Mouse (Mus musculus): ENCODE measurements at regions not wholly inside any gene's neighbourhood (a gene's known extent, or its start where the extent isn't known, plus 50 kb on each side); places are given as distances from the start of the nearest gene placed in this dataset.

DNA sequence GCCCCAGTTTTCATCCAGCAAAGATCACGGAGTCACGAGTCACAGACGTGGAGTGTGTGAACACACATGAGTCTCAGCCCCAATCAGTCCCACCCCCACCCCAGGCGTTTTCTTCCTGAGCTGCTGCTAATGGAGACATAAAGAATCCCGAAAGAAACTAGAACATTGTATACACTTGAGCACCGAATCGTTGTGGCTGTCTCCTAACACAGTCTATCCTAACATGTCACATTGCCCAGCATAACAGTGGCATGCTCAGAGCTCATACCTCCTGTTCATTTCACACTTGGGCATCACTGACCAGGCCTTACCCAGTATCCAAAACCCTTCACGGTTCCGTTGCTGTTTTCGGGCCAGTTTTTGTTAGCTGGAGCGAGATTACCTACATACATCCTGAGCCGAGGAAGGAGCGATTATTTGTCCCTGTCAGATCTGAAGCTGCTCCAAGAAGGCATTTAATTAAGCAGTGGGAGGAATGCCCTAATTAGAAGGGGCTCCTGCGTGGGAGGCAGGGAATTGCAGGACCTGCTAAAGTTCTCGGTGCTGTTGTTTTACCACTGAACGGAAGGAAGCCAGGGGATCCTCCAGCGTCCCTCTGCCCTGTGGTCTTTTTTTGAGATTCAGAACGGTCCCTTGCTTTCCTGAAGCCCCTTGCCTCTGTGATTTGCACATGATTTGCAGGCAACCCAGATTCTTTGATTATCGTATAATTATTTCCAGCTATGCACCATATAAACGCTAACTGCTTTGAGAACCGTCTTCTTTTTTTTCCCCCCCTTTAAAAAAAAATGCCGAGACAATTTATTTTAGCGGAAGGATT lies 53.4 kb upstream of the Nap1l1 start:
- no peak for ATAC-seq (replicated peaks; ENCODE audit: poor library complexity)

- ATAC-seq (replicated peaks; ENCODE audit: poor library complexity) = no peak
These were observed 52.7 kb upstream of the Nap1l1 start for GRCm38 (mm10) chr10:111420195-111420838.

DNA sequence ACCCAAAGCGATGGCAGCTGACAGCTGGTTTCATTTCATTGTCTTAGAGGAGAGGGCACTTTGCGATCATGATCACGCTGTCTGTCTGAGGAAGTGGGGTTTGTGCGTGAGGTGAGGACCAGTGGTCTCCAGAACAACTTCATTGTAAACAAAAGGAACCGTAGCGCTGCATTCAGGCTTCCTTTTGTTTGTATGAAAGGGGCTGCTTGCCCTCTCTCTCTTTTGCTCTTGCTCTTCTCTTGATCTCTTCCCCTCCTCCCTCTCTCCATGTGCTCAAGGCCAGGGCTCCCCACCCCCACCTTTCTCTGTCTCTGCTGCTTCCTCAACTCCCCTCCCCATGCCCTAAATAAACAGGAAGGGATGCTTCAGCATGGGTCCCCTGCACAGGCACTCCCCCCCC lies 51.0 kb upstream of the Nap1l1 start:
- ATAC-seq (replicated peaks; ENCODE audit: poor library complexity) = peak; percentile 42

DNA sequence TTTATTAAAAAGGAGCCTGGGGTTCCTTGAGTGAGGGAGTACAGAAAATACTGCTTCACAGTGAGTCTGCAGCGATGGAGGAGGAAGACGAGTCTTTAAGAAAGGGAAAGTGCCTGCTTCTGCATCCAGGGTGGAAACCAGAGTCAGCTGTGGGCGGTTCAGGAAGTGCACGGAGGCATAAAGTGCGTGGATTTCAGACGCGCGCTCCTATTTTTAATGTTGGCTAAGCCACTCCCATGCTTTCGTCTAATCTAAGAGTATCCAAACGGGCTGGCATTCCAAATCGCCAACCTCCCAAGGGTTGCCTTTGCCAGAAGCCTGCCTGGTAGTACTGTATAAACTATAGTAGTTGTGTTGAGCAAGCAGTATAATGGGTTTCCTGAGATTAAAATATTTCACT lies 50.4 kb upstream of the Nap1l1 start:
- peak; percentile 76 for ATAC-seq (replicated peaks; ENCODE audit: poor library complexity)

All from megakaryocyte progenitor cell, adult 5-6 weeks (primary cell).